Mouse (Mus musculus): ENCODE data around the gene Ints12. TPM values are rescaled to one million over a fixed set of nuclear protein-coding genes. Genes with fewer than 3 reads are reported as not detected.

Gene Ints12
- total RNA-seq, 1 experiment from 2014 or later = 23.0 TPM

GRCm38 (mm10) chr3:133132611-133133010, 41.0 kb downstream of the Ints12 start:
- no peak for ATAC-seq (ENCODE audit: extremely low read depth, insufficient number of reproducible peaks, low FRiP score, poor library complexity, severe bottlenecking)

GRCm38 (mm10) chr3:133141877-133142276, 50.2 kb downstream of the Ints12 start:
- ATAC-seq (ENCODE audit: extremely low read depth, insufficient number of reproducible peaks, low FRiP score, poor library complexity, severe bottlenecking) = no peak

- ATAC-seq (ENCODE audit: extremely low read depth, insufficient number of reproducible peaks, low FRiP score, poor library complexity, severe bottlenecking) = no peak
Measured at GRCm38 (mm10) chr3:133144511-133145147, 53.0 kb downstream of the Ints12 start.

- no peak for ATAC-seq (ENCODE audit: extremely low read depth, insufficient number of reproducible peaks, low FRiP score, poor library complexity, severe bottlenecking)
Measured at GRCm38 (mm10) chr3:133151629-133152028, 60.0 kb downstream of the Ints12 start.

- ATAC-seq (ENCODE audit: extremely low read depth, insufficient number of reproducible peaks, low FRiP score, poor library complexity, severe bottlenecking) = no peak
Measured at GRCm38 (mm10) chr3:133152831-133153230, 61.2 kb downstream of the Ints12 start.

- ATAC-seq (ENCODE audit: extremely low read depth, insufficient number of reproducible peaks, low FRiP score, poor library complexity, severe bottlenecking) = no peak
Measured at GRCm38 (mm10) chr3:133153629-133154028, 62.0 kb downstream of the Ints12 start.

- ATAC-seq (ENCODE audit: extremely low read depth, insufficient number of reproducible peaks, low FRiP score, poor library complexity, severe bottlenecking) = no peak
Measured at GRCm38 (mm10) chr3:133154683-133155082, 63.0 kb downstream of the Ints12 start.

- no peak for ATAC-seq (ENCODE audit: extremely low read depth, insufficient number of reproducible peaks, low FRiP score, poor library complexity, severe bottlenecking)
Measured at GRCm38 (mm10) chr3:133158260-133158659, 66.6 kb downstream of the Ints12 start.

Other genes with a start within 250 kb of the Ints12 start
- 0.12 TPM in 1 of 2 replicates, not detected in the other for gene Npnt, start 141.5 kb upstream of the Ints12 start, total RNA-seq (2017)
- 6.3 and 7.4 TPM in 2 replicates for gene Gstcd, start 193 bp downstream of the Ints12 start, total RNA-seq (2017)
- not detected in 2 replicates for gene Arhgef38, start 143.1 kb downstream of the Ints12 start, total RNA-seq (2017)
- gene Ppa2, start 218.3 kb downstream of the Ints12 start, total RNA-seq (2017) = 28.4 and 30.0 TPM in 2 replicates